18 mouse cellular contexts compared by ENCODE assay signal in genomic region chr12:11434446-11434845, GRCm38 (mm10). TPM values are rescaled to one million over a fixed set of nuclear protein-coding genes. Genes with fewer than 3 reads are reported as not detected.
DNase-seq lines count a peak whose midpoint lies in the region; ATAC-seq and TF ChIP-seq lines count a peak whose summit lies in the region.
"Had no signal": no experiment of that assay in that cellular context is flagged by ENCODE, and none has a peak within 500 bp of the region (broad histone marks: within the 10 kb centered on the region; RNA-seq: fewer than 3 reads in every experiment).

No protein-coding gene starts in this region.

- no peak for TF ChIP-seq POLR2A in cerebellum, adult 2 months (IDR thresholded peaks at IDR 0.05; ENCODE audit: borderline replicate concordance, insufficient read depth, low read length)

- no peaks in the 10 kb centered on the region for H3K9me3 ChIP-seq in midbrain, embryonic 16.5 days (replicated peaks; ENCODE audit: control insufficient read depth, low read length, poor library complexity, severe bottlenecking)
- H3K9me3 ChIP-seq: heart, embryonic 12.5 days; limb, embryonic 12.5 days had no signal

- H3K4me1 ChIP-seq in cerebellum, adult 2 months (ENCODE audit: control insufficient read depth, insufficient read depth, low read length): peaks cover 6% of the 10 kb centered on the region; the same call in 1 of the 2 replicates
- peaks cover 10% of the 10 kb centered on the region; the same call in 1 of the 2 replicates for H3K4me1 ChIP-seq in midbrain, embryonic 16.5 days (ENCODE audit: control insufficient read depth, insufficient read depth, low read length)

- no peaks in the 10 kb centered on the region for H3K27me3 ChIP-seq in cerebellum, adult 2 months (ENCODE audit: control insufficient read depth, insufficient read depth, low read length)
- H3K27me3 ChIP-seq in midbrain, embryonic 16.5 days (ENCODE audit: control insufficient read depth, insufficient read depth, low read depth, low read length): no peaks in the 10 kb centered on the region

- TF ChIP-seq CTCF in layer of hippocampus, adult 2 months (conservative IDR thresholded peaks at IDR 0.05): no peak
- TF ChIP-seq CTCF in cerebellum, adult 2 months (IDR thresholded peaks at IDR 0.05; ENCODE audit: borderline replicate concordance, insufficient read depth, low read depth, low read length): no peak

- no peak for DNase-seq in layer of hippocampus, adult 2 months (ENCODE audit: low spot score in 2 of 2)
- DNase-seq in layer of hippocampus, adult 11-12 months (ENCODE audit: low spot score): no peak
- DNase-seq in cerebellum, adult 2 months: peak; percentile 52 to 56
- DNase-seq in cerebellum, adult 9-11 months: peak; percentile 60
- DNase-seq in embryo, embryonic 10 days (ENCODE audit: low spot score): no peak
- DNase-seq: adrenal gland, postnatal 10 days; kidney, adult 8-10 months; lung, postnatal 14 days; thymus, adult 2 months had no signal

- ATAC-seq in midbrain, embryonic 16.5 days: no peak
- no peak for ATAC-seq in erythroblast, adult 5-6 weeks (replicated peaks; ENCODE audit: low FRiP score, poor library complexity, severe bottlenecking)

- H3K36me3 ChIP-seq in midbrain, embryonic 16.5 days (ENCODE audit: control insufficient read depth, insufficient read depth, low read length): no peaks in the 10 kb centered on the region
- H3K36me3 ChIP-seq: heart, embryonic 12.5 days; limb, embryonic 12.5 days had no signal

- H3K4me2 ChIP-seq in midbrain, embryonic 16.5 days (ENCODE audit: low read length): peak overlapping the region; percentile 91

- peak overlapping the region; percentile 77 for H3K4me3 ChIP-seq in layer of hippocampus, adult 2 months
- peak overlapping the region; percentile 98 for H3K4me3 ChIP-seq in cerebellum, adult 2 months (replicated peaks; ENCODE audit: insufficient read depth, low read depth, low read length)
- H3K4me3 ChIP-seq in midbrain, embryonic 16.5 days (ENCODE audit: low read depth, low read length): peak overlapping the region; percentile 53
- H3K4me3 ChIP-seq: limb, embryonic 12.5 days had no signal

- WGBS in cerebellum, adult 2 months: 18% methylated on average over 8 of the region's 8 CpGs
- 72% methylated on average over 8 of the region's 8 CpGs for WGBS in midbrain, embryonic 16.5 days

- H3K9ac ChIP-seq in midbrain, embryonic 16.5 days (ENCODE audit: low read depth, low read length): peak overlapping the region; percentile 65
- H3K9ac ChIP-seq: heart, embryonic 12.5 days; limb, embryonic 12.5 days; liver, embryonic 14.5 days had no signal

- H3K27ac ChIP-seq in layer of hippocampus, adult 2 months: peak overlapping the region; percentile 90
- H3K27ac ChIP-seq in cerebellum, adult 2 months (ENCODE audit: insufficient read depth, low read length): peak overlapping the region; percentile 84
- H3K27ac ChIP-seq in midbrain, embryonic 16.5 days (ENCODE audit: low read length): peak overlapping the region; percentile 80
- H3K27ac ChIP-seq: limb, embryonic 12.5 days; liver, embryonic 14.5 days had no signal

RNA-seq across cellular contexts. Expression of gene Vsnl1, which starts 2.0 kb away (rescaled TPM):
- total RNA-seq in layer of hippocampus, adult 2 months (2021): 100 to 1,000 TPM; 384 to 415 TPM
- 510 and 543 TPM in 2 replicates for polyA plus RNA-seq in cerebellum, adult 2 months (2012; rRNA removed)
- 80.5 and 145 TPM in 2 replicates for polyA plus RNA-seq in midbrain, embryonic 16.5 days (2015; fragmentation: Nextera tagmentation; extraction: Ambion mirVana)
- total RNA-seq in erythroblast, adult 5-6 weeks (2015; ENCODE audit: low replicate concordance): not detected in 2 replicates
- 0.42 TPM in 1 of 2 replicates, not detected in the other for total RNA-seq in erythroblast, adult 5-6 weeks (2017; ENCODE audit: low replicate concordance)
- total RNA-seq: hematopoietic stem cell, adult 5-6 weeks; megakaryocyte-erythroid progenitor cell, adult 5-6 weeks had no signal

RNA-seq across cellular contexts. Expression of gene Rad51ap2, which starts 21.4 kb away (rescaled TPM):
- 1 to 10 TPM in 1 of 2 experiments, under 1 TPM in 1; 0.98 to 1.3 TPM for total RNA-seq in layer of hippocampus, adult 2 months (2021)
- 0.11 and 0.13 TPM in 2 replicates for polyA plus RNA-seq in cerebellum, adult 2 months (2012; rRNA removed)
- 0.52 and 0.70 TPM in 2 replicates for polyA plus RNA-seq in midbrain, embryonic 16.5 days (2015; fragmentation: Nextera tagmentation; extraction: Ambion mirVana)
- total RNA-seq in erythroblast, adult 5-6 weeks (2015; ENCODE audit: low replicate concordance): not detected in 2 replicates
- total RNA-seq in erythroblast, adult 5-6 weeks (2017; ENCODE audit: low replicate concordance): 0.56 TPM in 1 of 2 replicates, not detected in the other
- total RNA-seq: hematopoietic stem cell, adult 5-6 weeks; megakaryocyte-erythroid progenitor cell, adult 5-6 weeks had no signal
- polyA plus RNA-seq: large intestine, adult 2 months; liver, embryonic 14.5 days; small intestine, adult 2 months; thymus, adult 2 months had no signal

Comparison
In these comparisons a context has a peak if more than half of its experiments do, and no peak if none do; other contexts are left out.
1. DNase-seq: peak in cerebellum, adult 2 months (2 of 2) and cerebellum, adult 9-11 months (single experiment); none in layer of hippocampus, adult 2 months (0 of 2), layer of hippocampus, adult 11-12 months (single experiment) and embryo, embryonic 10 days (single experiment).
2. RNA of gene Vsnl1, which starts 2.0 kb away (total RNA-seq): 384 to 415 TPM in layer of hippocampus, adult 2 months; 0.42 TPM in erythroblast, adult 5-6 weeks; every median in the first group is over 100 times any median in the second.
3. Peak in every context shown above with its lines, with median percentiles within 50 percentile points of each other: H3K27ac ChIP-seq and H3K4me3 ChIP-seq.